Mouse (Mus musculus) lung, postnatal 0 days (tissue): Measurements from ENCODE around the gene Fads6. TPM values are rescaled to one million over a fixed set of nuclear protein-coding genes. Genes with fewer than 3 reads are reported as not detected.

Source experiments
- ATAC-seq: fragments of 200-750 bp; cut with Nextera tagmentation; 2 replicates; pipeline ENCODE4 v1.8.0; 2017; ENCODE audit warnings: moderate library complexity
- DNase-seq: peaks from one replicate; pipeline ENCODE4 v3.0.0-alpha.2; 2016; ENCODE audit warnings: low spot score
- H3K27ac ChIP-seq: fragments of 300-500 bp; sonication (generic); 2 replicates; pipeline ENCODE4 v1.5.1; 2014; ENCODE audit warnings: antibody characterized with exemption, mild to moderate bottlenecking, low read length, mixed read lengths
- H3K27me3 ChIP-seq: fragments of 300-500 bp; sonication (generic); replicated peaks from 2 replicates; pipeline ENCODE4 v1.6.1; 2014; ENCODE audit warnings: low read length, mixed read lengths; ENCODE audit not compliant: insufficient read depth
- H3K36me3 ChIP-seq: fragments of 300-500 bp; sonication (generic); 2 replicates; pipeline ENCODE4 v1.6.1; 2014; ENCODE audit warnings: low read length, mixed read lengths; ENCODE audit not compliant: insufficient read depth
- H3K4me1 ChIP-seq: fragments of 300-500 bp; sonication (generic); 2 replicates; pipeline ENCODE4 v1.6.1; 2014; ENCODE audit warnings: antibody characterized with exemption, low read depth, low read length, mixed read lengths; ENCODE audit not compliant: insufficient read depth
- H3K4me2 ChIP-seq: fragments of 300-500 bp; sonication (generic); replicated peaks from 2 replicates; pipeline ENCODE4 v1.6.1; 2014; ENCODE audit warnings: low read depth, mild to moderate bottlenecking, low read length, moderate library complexity, mixed read lengths
- H3K4me3 ChIP-seq: fragments of 300-500 bp; sonication (generic); 2 replicates; pipeline ENCODE4 v1.5.1; 2014; ENCODE audit warnings: low read depth, low read length
- H3K9ac ChIP-seq: fragments of 300-500 bp; sonication (generic); replicated peaks from 2 replicates; pipeline ENCODE4 v1.6.1; 2014; ENCODE audit warnings: low read depth, mild to moderate bottlenecking
- H3K9me3 ChIP-seq: fragments of 300-500 bp; sonication (generic); 2 replicates; pipeline ENCODE4 v1.6.1; 2016; ENCODE audit warnings: low read length, mixed read lengths
- CTCF ChIP-seq: IDR thresholded peaks from 2 replicates; pipeline ENCODE4 v1.5.1; 2016; ENCODE audit warnings: antibody characterized with exemption, mild to moderate bottlenecking
- EP300 ChIP-seq: IDR thresholded peaks from 2 replicates; pipeline ENCODE4 v1.6.1; 2016; ENCODE audit warnings: antibody characterized with exemption, mild to moderate bottlenecking, control low read depth
- WGBS: fragments of 180-500 bp; shearing (Covaris S2); extraction: QIAGEN DNeasy Blood & Tissue Kit; methylation state at CpG from one replicate; pipeline ENCODE4 v1.1.7; 2014; 5-methylcytosine and 5-hydroxymethylcytosine counted together
- polyA plus RNA-seq: library from polyadenylated mRNA; unstranded; fragments of >200 nt; fragmentation: Nextera tagmentation; extraction: Ambion mirVana; gene quantifications from 2 replicates; pipeline ENCODE4 v1.2.1, GENCODE M21; 2015

Fads6 gene
- polyA plus RNA-seq, 1 experiment from 2014 or later = 0.17 TPM

GRCm38 (mm10) chr11:115246386-115246785 lies 51.1 kb downstream of the Fads6 start:
- 69% methylated on average over 8 of the region's 8 CpGs for WGBS
- no peak overlapping the region for H3K4me2 ChIP-seq
- H3K27ac ChIP-seq = no peak overlapping the region
- no peak overlapping the region for H3K4me3 ChIP-seq
- DNase-seq (no peak), ATAC-seq (no peak)
- no peak for TF ChIP-seq EP300
- no peak for TF ChIP-seq CTCF
- H3K4me1 ChIP-seq = no peaks in the 10 kb centered on the region
- peaks cover 36% of the 10 kb centered on the region for H3K27me3 ChIP-seq
- no peaks in the 10 kb centered on the region for H3K9me3 ChIP-seq
- H3K36me3 ChIP-seq = peaks cover 9% of the 10 kb centered on the region; the same call in 1 of the 2 replicates
- no peak overlapping the region for H3K9ac ChIP-seq

GRCm38 (mm10) chr11:115244840-115245239 lies 52.6 kb downstream of the Fads6 start:
- Histone ChIP-seq H3K9ac (no peak overlapping the region), H3K27me3 (peaks cover 21% of the 10 kb centered on the region), H3K4me3 (no peak overlapping the region), H3K4me1 (no peaks in the 10 kb centered on the region), H3K4me2 (no peak overlapping the region), H3K27ac (no peak overlapping the region), H3K9me3 (no peaks in the 10 kb centered on the region), H3K36me3 (peaks cover 9% of the 10 kb centered on the region; the same call in 1 of the 2 replicates)
- ATAC-seq (peak; percentile 53), DNase-seq (peak; percentile 35)
- 64% methylated on average over 8 of the region's 8 CpGs for WGBS
- TF ChIP-seq CTCF (no peak), EP300 (no peak)

GRCm38 (mm10) chr11:115243783-115244182 lies 53.7 kb downstream of the Fads6 start:
- Histone ChIP-seq H3K27me3 (peaks cover 11% of the 10 kb centered on the region), H3K4me1 (no peaks in the 10 kb centered on the region), H3K36me3 (peaks cover 9% of the 10 kb centered on the region; the same call in 1 of the 2 replicates), H3K9ac (no peak overlapping the region), H3K4me2 (no peak overlapping the region), H3K27ac (no peak overlapping the region), H3K9me3 (no peaks in the 10 kb centered on the region), H3K4me3 (no peak overlapping the region)
- 76% methylated on average over 12 of the region's 12 CpGs for WGBS
- no peak for ATAC-seq
- DNase-seq = no peak
- TF ChIP-seq EP300 = no peak
- TF ChIP-seq CTCF = no peak

GRCm38 (mm10) chr11:115242746-115243145 lies 54.7 kb downstream of the Fads6 start:
- H3K27me3 ChIP-seq = 0 out of 2 replicates have a peak, but pooled peaks cover under 1% of the 10 kb centered on the region
- no peaks in the 10 kb centered on the region for H3K4me1 ChIP-seq
- H3K27ac ChIP-seq = no peak overlapping the region
- H3K36me3 ChIP-seq = peaks cover 9% of the 10 kb centered on the region; the same call in 1 of the 2 replicates
- TF ChIP-seq CTCF (no peak), EP300 (no peak)
- WGBS = 65% methylated on average over 3 of the region's 3 CpGs
- no peak overlapping the region for H3K9ac ChIP-seq
- H3K9me3 ChIP-seq = no peaks in the 10 kb centered on the region
- DNase-seq (no peak), ATAC-seq (no peak)
- no peak overlapping the region for H3K4me3 ChIP-seq
- no peak overlapping the region for H3K4me2 ChIP-seq

- WGBS = 79% methylated on average over 11 of the region's 11 CpGs
- H3K9ac ChIP-seq = no peak overlapping the region
- no peak overlapping the region for H3K27ac ChIP-seq
- TF ChIP-seq EP300 = no peak
- TF ChIP-seq CTCF = no peak
- no peaks in the 10 kb centered on the region for H3K9me3 ChIP-seq
- ATAC-seq (no peak), DNase-seq (no peak)
- no peak overlapping the region for H3K4me3 ChIP-seq
- H3K4me2 ChIP-seq = no peak overlapping the region
- peaks cover 9% of the 10 kb centered on the region; the same call in 1 of the 2 replicates for H3K36me3 ChIP-seq
- no peaks in the 10 kb centered on the region for H3K4me1 ChIP-seq
- no peaks in the 10 kb centered on the region for H3K27me3 ChIP-seq
Measured at GRCm38 (mm10) chr11:115241402-115241801, 56.1 kb downstream of the Fads6 start.

- Histone ChIP-seq H3K9me3 (no peaks in the 10 kb centered on the region), H3K27ac (no peak overlapping the region), H3K9ac (no peak overlapping the region), H3K36me3 (no peaks in the 10 kb centered on the region), H3K4me1 (no peaks in the 10 kb centered on the region), H3K27me3 (no peaks in the 10 kb centered on the region), H3K4me3 (no peak overlapping the region), H3K4me2 (no peak overlapping the region)
- WGBS = 19% methylated on average over 5 of the region's 5 CpGs
- TF ChIP-seq EP300 = no peak
- no peak for TF ChIP-seq CTCF
- ATAC-seq (no peak), DNase-seq (no peak)
Measured at GRCm38 (mm10) chr11:115236570-115236969, 60.9 kb downstream of the Fads6 start.
